Mouse (Mus musculus): Measurements from ENCODE around the gene Lrrc43. TPM values are rescaled to one million over a fixed set of nuclear protein-coding genes. Genes with fewer than 3 reads are reported as not detected.

Lrrc43 gene
- 2.5 and 3.4 TPM in 2 replicates for polyA plus RNA-seq (2015; fragmentation: Nextera tagmentation; extraction: Ambion mirVana)

DNA sequence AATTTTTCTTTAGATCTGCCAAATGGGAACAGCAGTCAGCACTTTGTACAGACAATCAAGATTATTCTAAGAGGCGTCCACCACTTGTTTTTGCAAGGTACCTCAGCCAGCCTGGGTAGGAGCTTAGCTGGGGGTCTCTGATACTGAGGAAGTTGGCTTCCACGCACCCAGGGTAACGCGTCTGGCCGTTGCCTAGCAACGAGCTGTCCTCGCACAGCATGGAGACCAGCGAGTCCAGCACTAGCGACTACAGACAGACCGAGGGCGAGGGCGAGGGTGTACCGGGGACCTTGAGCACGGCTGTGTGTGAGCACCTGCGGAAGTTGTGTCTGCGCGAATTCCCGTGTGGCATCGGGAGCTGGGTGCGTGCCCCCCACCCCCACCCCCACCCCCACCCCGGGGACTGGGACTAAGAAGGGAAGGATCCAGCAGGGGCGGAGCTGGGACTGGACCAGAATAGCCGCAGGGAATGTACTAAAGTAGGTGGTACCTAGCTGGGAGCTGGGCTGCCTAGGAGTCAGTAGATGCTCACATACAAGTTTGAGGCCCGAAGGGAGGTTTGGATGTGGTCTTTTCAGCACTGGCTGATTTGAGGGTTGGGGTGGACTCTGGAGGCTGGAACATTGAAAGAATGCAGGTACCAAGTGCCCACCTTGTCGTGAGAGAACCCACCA lies at the start of gene Lrrc43, which contains the start of gene Il31:
Gene Lrrc43 (plus strand): TSS at position 194 of the 674 bp plus-strand sequence.
Gene Il31 (minus strand): TSS at position 378 of the 674 bp plus-strand sequence.
- no peaks in the 10 kb centered on the region for H3K4me1 ChIP-seq (ENCODE audit: insufficient read depth, low read depth, low read length)
- H3K27ac ChIP-seq (ENCODE audit: low read length) = no peak within 1 kb of the TSS
- no peak within 1 kb of the TSS for H3K9ac ChIP-seq (replicated peaks; ENCODE audit: low read depth)
- TF ChIP-seq CTCF (IDR thresholded peaks at IDR 0.05) (no peak), EP300 (IDR thresholded peaks at IDR 0.05) (no peak)
- ATAC-seq (0 out of 2 replicates have a peak, but pooled peaks have one; percentile 16), DNase-seq (ENCODE audit: low spot score) (peak; percentile 18)
- no peak within 1 kb of the TSS for H3K4me3 ChIP-seq (ENCODE audit: low read depth, low read length)
- H3K9me3 ChIP-seq (ENCODE audit: low read length) = no peaks in the 10 kb centered on the region
- 0 out of 2 replicates have a peak within 1 kb of the TSS, but pooled peaks have one; percentile 25 for H3K4me2 ChIP-seq (replicated peaks; ENCODE audit: low read depth, low read length)
- peaks cover 6% of the 10 kb centered on the region; the same call in 1 of the 2 replicates for H3K27me3 ChIP-seq (replicated peaks; ENCODE audit: insufficient read depth, low read length)
- 8% methylated on average over 25 of the region's 25 CpGs for WGBS
- H3K36me3 ChIP-seq (ENCODE audit: insufficient read depth, low read length) = no peaks in the 10 kb centered on the region

DNA sequence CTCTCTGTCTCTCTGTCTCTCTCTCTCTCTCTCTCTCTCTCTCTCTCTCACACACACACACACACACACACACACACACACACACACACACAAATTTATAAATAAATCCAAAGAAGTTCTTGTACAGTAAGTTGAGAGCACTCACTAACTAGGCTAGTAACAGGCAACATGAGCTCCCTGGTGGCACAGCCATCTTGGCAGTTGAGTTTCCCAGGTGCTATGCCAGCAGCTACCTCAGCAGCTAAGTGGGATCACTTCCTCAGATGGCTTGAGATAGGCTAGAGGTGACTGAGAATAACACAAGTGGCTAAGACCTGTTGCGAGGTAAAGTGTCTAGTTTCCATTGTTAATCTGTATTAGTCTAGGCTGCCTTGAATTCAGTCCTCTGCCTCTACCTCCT lies 49.8 kb upstream of the Lrrc43 start:
- peaks cover 7% of the 10 kb centered on the region; the same call in 1 of the 2 replicates for H3K4me1 ChIP-seq (ENCODE audit: insufficient read depth, low read depth, low read length)
- WGBS = 81% methylated on average over 1 of the region's 1 CpGs
- DNase-seq (ENCODE audit: low spot score) (no peak), ATAC-seq (no peak)
- H3K4me3 ChIP-seq (ENCODE audit: low read depth, low read length) = no peak overlapping the region
- no peaks in the 10 kb centered on the region for H3K27me3 ChIP-seq (replicated peaks; ENCODE audit: insufficient read depth, low read length)
- H3K9ac ChIP-seq (replicated peaks; ENCODE audit: low read depth) = no peak overlapping the region
- TF ChIP-seq CTCF (IDR thresholded peaks at IDR 0.05) (no peak), EP300 (IDR thresholded peaks at IDR 0.05) (no peak)
- H3K9me3 ChIP-seq (ENCODE audit: low read length) = no peaks in the 10 kb centered on the region
- peaks cover 18% of the 10 kb centered on the region for H3K36me3 ChIP-seq (ENCODE audit: insufficient read depth, low read length)
- no peak overlapping the region for H3K27ac ChIP-seq (ENCODE audit: low read length)
- no peak overlapping the region for H3K4me2 ChIP-seq (replicated peaks; ENCODE audit: low read depth, low read length)

DNA sequence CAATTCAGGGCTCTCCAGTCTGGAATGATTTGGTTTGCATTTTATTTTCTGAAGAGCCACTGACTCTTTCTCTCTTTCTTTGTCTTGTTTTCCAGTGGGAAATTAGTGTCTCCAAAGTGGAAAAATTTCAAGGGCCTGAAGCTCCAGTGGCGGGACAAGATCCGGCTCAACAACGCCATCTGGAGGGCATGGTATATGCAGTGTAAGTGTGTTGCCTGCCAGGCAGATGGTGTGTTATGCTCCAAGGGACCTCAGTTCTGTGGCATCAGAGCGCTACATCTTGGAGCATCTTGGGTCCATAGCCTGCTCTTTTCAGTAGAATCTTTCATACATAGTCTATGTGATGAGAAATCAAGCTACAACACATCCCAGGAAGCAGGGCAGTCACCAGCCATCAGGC lies 49.2 kb upstream of the Lrrc43 start:
- DNase-seq (ENCODE audit: low spot score) (no peak), ATAC-seq (no peak)
- TF ChIP-seq CTCF (IDR thresholded peaks at IDR 0.05) (peak; percentile 55), EP300 (IDR thresholded peaks at IDR 0.05) (no peak)
- WGBS = 90% methylated on average over 4 of the region's 4 CpGs
- H3K9ac ChIP-seq (replicated peaks; ENCODE audit: low read depth) = no peak overlapping the region
- peaks cover 19% of the 10 kb centered on the region for H3K36me3 ChIP-seq (ENCODE audit: insufficient read depth, low read length)
- no peaks in the 10 kb centered on the region for H3K27me3 ChIP-seq (replicated peaks; ENCODE audit: insufficient read depth, low read length)
- no peaks in the 10 kb centered on the region for H3K9me3 ChIP-seq (ENCODE audit: low read length)
- H3K4me3 ChIP-seq (ENCODE audit: low read depth, low read length) = no peak overlapping the region
- no peak overlapping the region for H3K4me2 ChIP-seq (replicated peaks; ENCODE audit: low read depth, low read length)
- H3K27ac ChIP-seq (ENCODE audit: low read length) = no peak overlapping the region
- H3K4me1 ChIP-seq (ENCODE audit: insufficient read depth, low read depth, low read length) = peaks cover 7% of the 10 kb centered on the region; the same call in 1 of the 2 replicates

DNA sequence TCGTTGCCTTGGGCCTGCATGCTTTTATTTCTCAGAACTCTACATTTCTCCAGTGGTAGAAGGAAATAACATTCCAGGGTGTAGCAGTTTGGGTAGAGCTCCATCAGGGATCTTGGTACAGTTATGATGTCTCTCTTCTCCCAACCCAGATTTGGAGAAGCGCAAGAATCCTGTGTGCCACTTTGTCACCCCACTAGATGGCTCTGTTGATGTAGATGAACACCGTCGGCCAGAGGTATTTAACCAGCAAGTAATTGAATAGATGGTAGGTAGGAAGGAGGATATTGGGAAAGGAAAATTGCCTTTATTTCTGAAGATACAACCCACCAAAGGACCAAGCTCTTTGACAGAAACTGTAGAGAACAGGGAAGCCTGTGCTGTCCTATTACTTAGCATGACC lies 48.4 kb upstream of the Lrrc43 start:
- DNase-seq (ENCODE audit: low spot score) (no peak), ATAC-seq (no peak)
- TF ChIP-seq EP300 (IDR thresholded peaks at IDR 0.05) = no peak
- no peak for TF ChIP-seq CTCF (IDR thresholded peaks at IDR 0.05)
- no peaks in the 10 kb centered on the region for H3K27me3 ChIP-seq (replicated peaks; ENCODE audit: insufficient read depth, low read length)
- no peak overlapping the region for H3K9ac ChIP-seq (replicated peaks; ENCODE audit: low read depth)
- peaks cover 26% of the 10 kb centered on the region for H3K36me3 ChIP-seq (ENCODE audit: insufficient read depth, low read length)
- no peak overlapping the region for H3K4me3 ChIP-seq (ENCODE audit: low read depth, low read length)
- H3K4me2 ChIP-seq (replicated peaks; ENCODE audit: low read depth, low read length) = no peak overlapping the region
- H3K9me3 ChIP-seq (ENCODE audit: low read length) = no peaks in the 10 kb centered on the region
- no peak overlapping the region for H3K27ac ChIP-seq (ENCODE audit: low read length)
- 65% methylated on average over 4 of the region's 4 CpGs for WGBS
- peaks cover 7% of the 10 kb centered on the region; the same call in 1 of the 2 replicates for H3K4me1 ChIP-seq (ENCODE audit: insufficient read depth, low read depth, low read length)

DNA sequence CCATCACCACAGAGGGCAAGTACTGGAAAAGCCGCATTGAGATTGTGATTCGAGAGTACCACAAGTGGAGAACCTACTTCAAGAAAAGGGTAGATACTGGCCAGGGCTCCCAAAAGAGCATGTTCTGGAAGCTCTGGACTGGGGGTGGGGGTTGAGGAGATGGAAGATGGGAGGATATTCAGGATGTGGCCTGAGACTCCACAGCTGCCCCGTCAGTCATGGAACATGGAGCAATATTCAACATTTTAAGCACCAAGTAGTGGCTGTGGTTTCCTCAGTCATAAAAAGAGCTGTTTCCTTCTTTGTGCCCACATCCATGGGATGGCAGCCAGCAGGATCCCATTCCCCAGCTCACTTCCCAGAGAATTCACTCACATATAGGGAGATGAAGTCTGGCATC lies 46.8 kb upstream of the Lrrc43 start:
- H3K27ac ChIP-seq (ENCODE audit: low read length) = no peak overlapping the region
- ATAC-seq = no peak
- 88% methylated on average over 3 of the region's 3 CpGs for WGBS
- TF ChIP-seq CTCF (IDR thresholded peaks at IDR 0.05) (no peak), EP300 (IDR thresholded peaks at IDR 0.05) (no peak)
- H3K4me3 ChIP-seq (ENCODE audit: low read depth, low read length) = no peak overlapping the region
- no peak overlapping the region for H3K9ac ChIP-seq (replicated peaks; ENCODE audit: low read depth)
- no peak overlapping the region for H3K4me2 ChIP-seq (replicated peaks; ENCODE audit: low read depth, low read length)
- no peaks in the 10 kb centered on the region for H3K27me3 ChIP-seq (replicated peaks; ENCODE audit: insufficient read depth, low read length)
- DNase-seq (ENCODE audit: low spot score) = no peak
- no peaks in the 10 kb centered on the region for H3K4me1 ChIP-seq (ENCODE audit: insufficient read depth, low read depth, low read length)
- H3K9me3 ChIP-seq (ENCODE audit: low read length) = no peaks in the 10 kb centered on the region
- H3K36me3 ChIP-seq (ENCODE audit: insufficient read depth, low read length) = peaks cover 39% of the 10 kb centered on the region

DNA sequence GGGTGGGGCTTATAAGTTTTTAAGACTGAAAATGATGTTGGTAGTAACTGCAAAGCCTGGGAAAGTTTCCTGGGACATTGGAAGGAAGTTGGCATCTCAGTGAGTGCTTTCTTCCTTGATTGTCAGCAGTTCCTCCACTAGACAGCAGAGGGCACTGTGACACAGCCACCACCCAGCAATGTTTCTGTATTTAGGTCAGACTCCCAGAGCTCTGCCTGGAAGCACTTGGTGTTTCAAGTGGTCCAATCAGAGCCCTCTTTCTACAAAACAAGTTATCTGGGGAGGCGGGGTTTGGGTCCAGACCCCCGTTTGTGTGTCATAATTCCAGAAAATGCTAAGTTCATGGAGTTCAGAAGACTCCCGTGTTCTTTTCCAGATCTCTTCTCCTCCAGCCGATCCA lies 45.0 kb upstream of the Lrrc43 start:
- Histone ChIP-seq H3K4me1 (ENCODE audit: insufficient read depth, low read depth, low read length) (no peaks in the 10 kb centered on the region), H3K36me3 (ENCODE audit: insufficient read depth, low read length) (peaks cover 39% of the 10 kb centered on the region)

More for the DNA sequence above, 45.0 kb upstream of the Lrrc43 start:
- H3K27ac ChIP-seq (ENCODE audit: low read length) = no peak overlapping the region
- TF ChIP-seq CTCF (IDR thresholded peaks at IDR 0.05) = peak; percentile 91
- TF ChIP-seq EP300 (IDR thresholded peaks at IDR 0.05) = no peak
- no peak overlapping the region for H3K4me3 ChIP-seq (ENCODE audit: low read depth, low read length)
- 47% methylated on average over 4 of the region's 4 CpGs for WGBS
- no peaks in the 10 kb centered on the region for H3K9me3 ChIP-seq (ENCODE audit: low read length)
- DNase-seq (ENCODE audit: low spot score) (peak; percentile 78), ATAC-seq (peak; percentile 56; the same call in 1 of the 2 replicates)
- H3K9ac ChIP-seq (replicated peaks; ENCODE audit: low read depth) = no peak overlapping the region
- H3K27me3 ChIP-seq (replicated peaks; ENCODE audit: insufficient read depth, low read length) = no peaks in the 10 kb centered on the region
- no peak overlapping the region for H3K4me2 ChIP-seq (replicated peaks; ENCODE audit: low read depth, low read length)

Data from lung, postnatal 0 days (tissue).